Mouse (Mus musculus) cerebellum, adult 2 months (tissue): ENCODE data around the gene Runx2.

Source experiments
- CTCF ChIP-seq: fragments of 200-500 bp; IDR thresholded peaks from 2 replicates; pipeline ENCODE4 v1.5.1; 2011; ENCODE audit warnings: low read depth, mild to moderate bottlenecking, control low read depth, low read length, moderate library complexity, borderline replicate concordance; ENCODE audit not compliant: insufficient read depth
- POLR2A ChIP-seq: fragments of 200-500 bp; IDR thresholded peaks from 2 replicates; pipeline ENCODE4 v1.6.1; 2011; ENCODE audit warnings: low read length, control low read depth, borderline replicate concordance; ENCODE audit not compliant: insufficient read depth

DNA sequence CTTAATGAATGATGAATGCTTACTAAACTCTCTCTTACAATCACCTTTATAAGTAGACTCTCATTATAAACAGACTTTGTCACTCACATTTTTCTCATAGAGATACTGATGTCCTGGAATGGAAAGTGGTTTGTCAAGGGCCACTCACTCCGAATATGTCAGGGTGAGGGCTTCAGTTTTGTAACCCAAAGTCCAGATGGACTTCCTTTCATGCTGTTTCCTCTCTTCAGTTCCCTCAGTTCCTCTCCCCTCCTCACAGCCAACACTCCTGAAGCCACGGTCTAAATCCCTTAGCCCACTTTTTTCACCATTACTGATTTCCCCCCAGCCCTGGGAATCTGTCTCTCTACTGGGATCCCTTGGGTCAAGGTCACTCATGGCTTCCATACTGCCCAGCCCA, 123.1 kb downstream of the Runx2 start:
- TF ChIP-seq CTCF (no peak), POLR2A (no peak)
